Mouse (Mus musculus) Patski (cell line): ENCODE results near the gene Olfr27. TPM values are rescaled to one million over a fixed set of nuclear protein-coding genes. Genes with fewer than 3 reads are reported as not detected.

ENCODE experiments used
- ATAC-seq: fragments of 100-300 bp; one replicate; pipeline ENCODE4 v1.8.0; 2021
- CTCF ChIA-PET: fragments of 350-600 bp; sonication (Branson Sonifier 250); formaldehyde crosslinking; loops from one replicate; lab custom pipeline; 2022; ENCODE audit warnings: inconsistent platforms; lab: Charles Lee
- POLR2A ChIA-PET: fragments of 350-600 bp; sonication (Branson Sonifier 250); formaldehyde crosslinking; loops from one replicate; lab custom pipeline; 2022; ENCODE audit warnings: antibody characterized with exemption, inconsistent platforms; lab: Charles Lee
- DNase-seq: peaks from one replicate; pipeline ENCODE4 v3.0.0-alpha.2; 2011; ENCODE audit warnings: low read depth, low spot score
- H3K27me3 ChIP-seq: fragments of 371-371 bp; one replicate; pipeline ENCODE4 v1.5.1; 2021
- CTCF ChIP-seq: fragments of 100-300 bp; IDR thresholded peaks from one replicate; pipeline ENCODE4 v1.5.1; 2021
- in situ Hi-C: fragments of 300-500 bp; cut with MboI; formaldehyde crosslinking; loops from 3 replicates; pipeline ENCODE4 v1.11.1; 2018; ENCODE audit warnings: low pct_unique_long_range_greater_than_20kb, mixed read lengths
- polyA plus RNA-seq: library from polyadenylated mRNA; unstranded; gene quantifications from one replicate; pipeline ENCODE4 v1.2.3, GENCODE M21; 2021

Gene Olfr27
- not detected for polyA plus RNA-seq

DNA sequence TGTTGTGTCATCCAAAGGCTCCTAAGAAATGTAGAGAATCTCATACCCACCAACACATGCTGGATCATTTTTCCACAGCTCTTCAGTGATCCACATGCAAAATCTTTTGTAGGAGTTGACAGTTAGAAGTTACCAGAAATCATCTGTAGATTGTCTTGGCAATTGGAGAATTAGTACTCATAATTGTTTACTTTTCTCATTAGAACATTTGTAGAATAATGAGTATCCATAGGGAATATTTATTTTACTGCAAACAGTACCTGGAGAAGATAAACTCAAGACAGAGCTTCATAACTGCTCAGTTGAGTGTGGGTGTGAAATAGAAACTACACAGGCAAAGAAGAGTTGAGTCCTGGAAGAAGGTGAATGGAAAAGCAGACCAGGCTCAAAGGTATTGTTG lies at the start of gene Olfr27:
Gene Olfr27, plus strand, starts transcription at position 301 of the 400 bp plus-strand sequence.
- POLR2A ChIA-PET = no interaction called here
- ATAC-seq (no peak), DNase-seq (no peak)

DNA sequence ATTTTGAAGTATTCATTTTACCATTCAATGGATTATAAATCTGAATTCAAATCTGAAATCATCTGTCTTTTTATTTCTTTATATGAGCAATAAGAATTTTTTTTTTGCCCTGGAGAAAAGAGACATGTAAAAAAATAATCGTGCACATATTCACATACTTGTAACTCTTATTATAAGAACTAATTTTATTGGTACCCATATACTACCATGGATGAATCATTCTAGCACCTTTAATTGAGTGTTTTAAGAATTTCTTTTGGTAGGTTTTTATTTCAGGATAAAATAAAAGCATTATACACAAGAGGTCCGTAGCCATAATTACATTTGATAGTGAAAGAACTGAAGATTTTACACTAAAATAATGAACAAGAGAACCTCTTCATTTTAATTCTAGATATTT lies 49.1 kb upstream of the Olfr27 start, which contains the start of gene Olfr938:
Gene Olfr938, minus strand, starts transcription at position 101 of the 400 bp plus-strand sequence.
- no peak for TF ChIP-seq CTCF
- in situ Hi-C loops = no loop called here
- H3K27me3 ChIP-seq = no peaks in the 10 kb centered on the region
- ATAC-seq (no peak), DNase-seq (no peak)
- CTCF ChIA-PET = no interaction called here
- POLR2A ChIA-PET = no interaction called here

More for the DNA sequence above, at the start of gene Olfr27:
- no peak for TF ChIP-seq CTCF
- CTCF ChIA-PET = no interaction called here
- in situ Hi-C loops = no loop called here
- no peaks in the 10 kb centered on the region for H3K27me3 ChIP-seq

DNA sequence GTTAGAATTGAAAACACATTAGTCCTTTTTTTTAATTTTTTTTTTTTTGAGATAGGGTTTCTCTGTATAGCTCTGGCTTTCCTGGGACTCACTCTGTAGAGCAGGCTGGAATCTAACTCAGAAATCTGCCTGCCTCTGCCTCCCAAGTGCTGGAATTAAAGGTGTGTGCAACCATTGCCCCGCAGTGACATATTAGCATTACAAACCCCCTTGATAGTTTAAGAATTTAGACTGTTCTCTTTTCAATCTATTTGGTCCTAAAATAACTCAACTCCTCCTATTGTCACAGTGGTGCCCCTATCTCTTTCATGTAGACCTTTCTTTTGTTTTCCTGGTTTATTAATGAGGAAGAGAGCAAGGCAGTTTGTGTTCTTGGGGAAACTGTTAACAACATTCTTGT lies 605 bp upstream of the Olfr27 start:
- ChIA-PET CTCF (no interaction called here), POLR2A (no interaction called here)
- in situ Hi-C loops = no loop called here
- TF ChIP-seq CTCF = no peak
- DNase-seq = no peak
- H3K27me3 ChIP-seq = no peaks in the 10 kb centered on the region
- ATAC-seq = no peak

DNA sequence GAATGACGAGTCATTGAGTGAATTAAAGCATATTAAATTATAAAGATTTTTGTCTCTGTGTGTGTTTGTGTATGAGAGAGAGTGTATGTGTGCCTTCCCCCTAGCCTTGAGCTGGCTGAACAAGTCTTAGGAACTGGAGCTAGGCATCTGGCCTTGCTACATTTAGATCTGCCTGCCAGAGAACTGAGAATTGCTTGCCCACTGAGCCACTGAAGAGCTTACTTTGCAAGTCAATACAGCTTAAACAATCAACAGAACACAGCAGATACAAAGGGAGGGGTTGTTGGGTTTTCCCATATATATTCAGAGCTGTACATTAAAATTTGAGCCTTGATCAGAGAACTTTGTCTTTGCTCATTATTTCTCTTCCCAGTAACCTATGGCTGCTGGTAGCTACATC lies 24.5 kb downstream of the Olfr27 start:
- ATAC-seq = no peak
- in situ Hi-C loops = no loop called here
- no peak for DNase-seq
- no peaks in the 10 kb centered on the region for H3K27me3 ChIP-seq
- ChIA-PET POLR2A (no interaction called here), CTCF (no interaction called here)
- TF ChIP-seq CTCF = no peak

DNA sequence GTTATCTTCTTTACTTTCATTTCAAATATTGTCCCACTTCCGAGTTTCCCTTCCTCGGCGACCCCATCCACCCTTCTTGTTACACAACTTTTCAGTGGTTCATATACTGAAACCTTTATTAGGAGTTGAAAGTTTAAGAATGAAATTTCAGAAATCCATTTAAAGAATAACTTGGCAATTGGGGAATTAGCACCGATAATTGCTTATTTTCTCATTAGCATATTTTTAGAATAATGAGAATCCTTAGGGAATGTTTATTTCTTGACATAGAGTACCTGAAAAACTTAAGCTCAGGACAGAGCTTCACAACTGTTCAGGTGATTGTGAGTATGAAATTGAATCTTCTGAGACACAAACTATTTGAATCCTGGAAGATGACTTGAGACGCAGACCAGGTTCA lies 38.1 kb downstream of the Olfr27 start, which contains the start of gene Olfr943:
Gene Olfr943, plus strand, starts transcription at position 301 of the 400 bp plus-strand sequence.
- in situ Hi-C loops = no loop called here
- TF ChIP-seq CTCF = no peak
- no peak for DNase-seq
- ATAC-seq = no peak
- no peaks in the 10 kb centered on the region for H3K27me3 ChIP-seq
- ChIA-PET CTCF (no interaction called here), POLR2A (no interaction called here)

Other genes with a start within 250 kb of the Olfr27 start
- gene Olfr930, start 198.3 kb upstream of the Olfr27 start, polyA plus RNA-seq = not detected
- gene Olfr933, start 155.8 kb upstream of the Olfr27 start, polyA plus RNA-seq = not detected
- not detected for gene Olfr934, start 139.8 kb upstream of the Olfr27 start, polyA plus RNA-seq
- gene Olfr935, start 128.4 kb upstream of the Olfr27 start, polyA plus RNA-seq = not detected
- gene Olfr146, start 104.8 kb upstream of the Olfr27 start, polyA plus RNA-seq = not detected
- not detected for gene Olfr937, start 63.2 kb upstream of the Olfr27 start, polyA plus RNA-seq
- gene Olfr938, start 49.2 kb upstream of the Olfr27 start, polyA plus RNA-seq = not detected
- not detected for gene Olfr943, start 38.2 kb downstream of the Olfr27 start, polyA plus RNA-seq
- gene Olfr944, start 73.8 kb downstream of the Olfr27 start, polyA plus RNA-seq = not detected
- gene Olfr1537, start 121.9 kb downstream of the Olfr27 start, polyA plus RNA-seq = not detected
- gene Olfr945, start 148.7 kb downstream of the Olfr27 start, polyA plus RNA-seq = not detected
- not detected for gene Olfr948, start 197.9 kb downstream of the Olfr27 start, polyA plus RNA-seq